Mouse (Mus musculus) cerebellum, adult 2 months (tissue): ENCODE results near the gene Ulk4. TPM values are rescaled to one million over a fixed set of nuclear protein-coding genes. Genes with fewer than 3 reads are reported as not detected.

Source experiments
- DNase-seq, 2 experiments: peaks; one replicate each; pipeline ENCODE4 v3.0.0; 2021
- H3K27ac ChIP-seq: fragments of 200-500 bp; 2 replicates; pipeline ENCODE4 v1.5.1; 2012; ENCODE audit warnings: low read length, control low read depth, inconsistent platforms; ENCODE audit not compliant: insufficient read depth
- H3K27me3 ChIP-seq: fragments of 200-500 bp; 2 replicates; pipeline ENCODE4 v1.6.1; 2012; ENCODE audit warnings: inconsistent platforms, mild to moderate bottlenecking, low read length, moderate library complexity; ENCODE audit not compliant: control insufficient read depth, insufficient read depth
- H3K4me1 ChIP-seq: fragments of 200-500 bp; 2 replicates; pipeline ENCODE4 v1.6.1; 2011; ENCODE audit warnings: low read length; ENCODE audit not compliant: control insufficient read depth, insufficient read depth
- H3K4me3 ChIP-seq: fragments of 200-500 bp; replicated peaks from 2 replicates; pipeline ENCODE3; 2011; ENCODE audit warnings: mild to moderate bottlenecking, low read depth, low read length, control low read depth; ENCODE audit not compliant: insufficient read depth
- CTCF ChIP-seq: fragments of 200-500 bp; IDR thresholded peaks from 2 replicates; pipeline ENCODE4 v1.5.1; 2011; ENCODE audit warnings: low read depth, mild to moderate bottlenecking, control low read depth, low read length, moderate library complexity, borderline replicate concordance; ENCODE audit not compliant: insufficient read depth
- POLR2A ChIP-seq: fragments of 200-500 bp; IDR thresholded peaks from 2 replicates; pipeline ENCODE4 v1.6.1; 2011; ENCODE audit warnings: low read length, control low read depth, borderline replicate concordance; ENCODE audit not compliant: insufficient read depth
- WGBS: fragments of 180-500 bp; shearing (Covaris S2); methylation state at CpG from one replicate; pipeline ENCODE4 v1.1.7; 2018; 5-methylcytosine and 5-hydroxymethylcytosine counted together
- polyA plus RNA-seq: library from polyadenylated mRNA; depleted of rRNA; stranded (reverse); fragments of >200 nt; gene quantifications from 2 replicates; pipeline ENCODE4 v1.2.3, GENCODE M21; 2012

Ulk4 gene
- polyA plus RNA-seq, 1 experiment: 2.1 TPM

DNA sequence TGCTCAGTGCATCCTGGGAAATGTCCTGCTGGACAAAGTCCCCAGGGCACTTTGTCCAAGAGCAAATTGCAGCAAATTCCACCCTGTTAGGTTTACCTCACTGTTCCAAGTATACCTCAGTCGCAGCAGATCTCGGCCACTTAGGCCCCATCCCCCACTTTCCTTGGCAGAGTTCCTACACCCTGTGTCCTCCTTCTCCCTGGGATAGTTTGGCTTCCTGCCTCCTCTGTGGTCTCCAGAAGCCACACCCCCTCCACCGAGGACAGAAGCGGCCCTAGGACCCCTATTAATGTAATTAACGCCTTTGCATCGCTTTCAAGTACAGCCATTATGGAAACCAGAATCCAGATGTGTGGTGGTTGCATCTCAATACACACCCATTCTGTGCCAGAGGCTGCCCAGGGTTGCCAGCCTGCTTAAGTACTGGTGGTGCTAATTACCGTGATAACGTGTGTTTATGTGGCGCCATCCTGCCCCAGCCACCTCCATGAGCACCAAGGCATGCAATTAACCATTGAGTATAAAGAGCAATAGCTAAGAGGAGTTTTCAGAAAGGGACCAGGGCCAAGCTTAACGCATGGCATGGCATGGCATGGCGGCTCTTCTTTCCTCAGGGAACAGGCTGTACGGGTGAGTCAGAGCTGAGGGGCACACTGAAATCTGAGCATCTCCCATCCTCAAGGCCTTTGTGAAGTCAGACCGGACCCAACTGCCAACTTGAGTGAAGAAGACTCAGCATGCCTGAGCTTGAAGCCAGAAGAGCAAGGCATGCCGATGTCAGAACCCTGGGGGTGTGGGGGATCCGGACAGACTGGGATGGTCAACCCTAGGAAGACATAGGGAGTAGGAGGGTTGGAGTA, 275.1 kb downstream of the Ulk4 start:
- TF ChIP-seq POLR2A: no peak
- no peak for TF ChIP-seq CTCF
- Histone ChIP-seq H3K27me3 (no peaks in the 10 kb centered on the region), H3K27ac (no peak overlapping the region), H3K4me3 (no peak overlapping the region), H3K4me1 (no peaks in the 10 kb centered on the region)
- peak in 1 of 2 experiments; percentile 5 for DNase-seq
- 30% methylated on average over 15 of the region's 15 CpGs for WGBS

- H3K4me1 ChIP-seq: no peaks in the 10 kb centered on the region
- DNase-seq: no peak
These were observed 276.2 kb downstream of the Ulk4 start for GRCm38 (mm10) chr9:121000641-121001320.

DNA sequence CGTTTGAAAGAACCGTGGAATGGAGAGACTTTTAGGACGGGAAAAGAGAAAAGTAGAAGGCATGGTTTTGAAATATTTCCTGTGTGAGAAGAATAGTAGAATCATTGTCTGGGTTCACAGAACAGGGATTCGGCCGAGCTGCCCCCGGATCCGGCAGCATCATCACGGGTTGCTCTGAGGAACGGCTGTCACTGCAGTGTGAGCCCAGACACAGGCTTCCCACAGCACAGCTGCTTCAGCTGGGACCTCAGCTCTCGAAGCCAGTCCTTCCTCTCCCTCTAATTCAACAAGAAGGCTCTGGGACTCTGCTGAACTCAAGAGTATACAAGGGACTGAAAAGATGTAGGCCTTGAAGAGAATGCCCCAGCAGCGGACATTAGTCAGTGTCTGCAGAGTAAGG, 278.3 kb downstream of the Ulk4 start:
- Histone ChIP-seq H3K27ac (no peak overlapping the region), H3K4me1 (no peaks in the 10 kb centered on the region), H3K27me3 (no peaks in the 10 kb centered on the region), H3K4me3 (no peak overlapping the region)
- no peak for TF ChIP-seq CTCF
- TF ChIP-seq POLR2A: no peak
- WGBS: 54% methylated on average over 11 of the region's 11 CpGs
- no peak for DNase-seq

More at GRCm38 (mm10) chr9:121000641-121001320, 276.2 kb downstream of the Ulk4 start:
- 76% methylated on average over 7 of the region's 7 CpGs for WGBS
- TF ChIP-seq CTCF: no peak
- no peak for TF ChIP-seq POLR2A
- no peak overlapping the region for H3K27ac ChIP-seq
- no peaks in the 10 kb centered on the region for H3K27me3 ChIP-seq
- no peak overlapping the region for H3K4me3 ChIP-seq

GRCm38 (mm10) chr9:120994223-120995155, 282.5 kb downstream of the Ulk4 start:
- H3K4me1 ChIP-seq: 0 out of 2 replicates have a peak, but pooled peaks cover 4% of the 10 kb centered on the region
- 55% methylated on average over 15 of the region's 15 CpGs for WGBS
- no peak for TF ChIP-seq POLR2A
- TF ChIP-seq CTCF: no peak
- no peak overlapping the region for H3K27ac ChIP-seq
- no peak overlapping the region for H3K4me3 ChIP-seq
- H3K27me3 ChIP-seq: no peaks in the 10 kb centered on the region
- no peak for DNase-seq

DNA sequence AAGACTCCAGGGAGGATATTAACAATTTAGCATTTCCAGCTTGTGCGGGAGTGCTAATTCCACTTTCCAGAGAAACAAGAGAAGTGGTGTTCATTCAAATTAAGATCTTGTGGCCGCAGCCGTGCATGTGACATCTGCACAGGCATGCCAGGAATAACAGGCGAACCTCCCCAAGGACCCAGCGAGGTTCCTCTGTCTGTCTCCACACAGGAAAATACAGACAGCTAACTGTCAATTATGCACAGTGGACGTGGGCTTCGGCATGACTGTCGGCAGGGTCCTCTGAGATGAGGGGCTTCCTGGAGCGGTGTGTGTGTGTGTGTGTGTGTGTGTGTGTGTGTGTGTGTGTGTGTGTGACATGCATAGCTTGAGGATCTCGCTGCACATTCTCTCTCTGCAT, 284.0 kb downstream of the Ulk4 start:
- H3K27me3 ChIP-seq: no peaks in the 10 kb centered on the region
- no peak overlapping the region for H3K4me3 ChIP-seq
- no peak for DNase-seq
- H3K27ac ChIP-seq: no peak overlapping the region
- 55% methylated on average over 10 of the region's 10 CpGs for WGBS
- 0 out of 2 replicates have a peak, but pooled peaks cover 4% of the 10 kb centered on the region for H3K4me1 ChIP-seq
- no peak for TF ChIP-seq CTCF
- TF ChIP-seq POLR2A: no peak

GRCm38 (mm10) chr9:120991801-120992200, 285.2 kb downstream of the Ulk4 start:
- no peak overlapping the region for H3K27ac ChIP-seq
- no peak for TF ChIP-seq CTCF
- TF ChIP-seq POLR2A: no peak
- DNase-seq: no peak
- H3K4me3 ChIP-seq: no peak overlapping the region
- H3K27me3 ChIP-seq: no peaks in the 10 kb centered on the region
- 84% methylated on average over 2 of the region's 2 CpGs for WGBS
- 0 out of 2 replicates have a peak, but pooled peaks cover 4% of the 10 kb centered on the region for H3K4me1 ChIP-seq

GRCm38 (mm10) chr9:120989806-120990700, 286.9 kb downstream of the Ulk4 start:
- no peak for DNase-seq
- WGBS: 46% methylated on average over 15 of the region's 15 CpGs
- no peaks in the 10 kb centered on the region for H3K27me3 ChIP-seq
- no peak for TF ChIP-seq CTCF
- TF ChIP-seq POLR2A: no peak
- H3K4me3 ChIP-seq: no peak overlapping the region
- H3K27ac ChIP-seq: no peak overlapping the region
- 0 out of 2 replicates have a peak, but pooled peaks cover 4% of the 10 kb centered on the region for H3K4me1 ChIP-seq
